Mouse (Mus musculus) T-helper 1 cell (primary cell): Measurements from ENCODE around the gene Wdr63.

ENCODE experiments used
- in situ Hi-C: fragments of 300-600 bp; cut with MboI, MseI; formaldehyde crosslinking; loops from one replicate; pipeline ENCODE4 v1.15.1; 2025; ENCODE audit warnings: high pct_unique_total_duplicates

Gene Wdr63

DNA sequence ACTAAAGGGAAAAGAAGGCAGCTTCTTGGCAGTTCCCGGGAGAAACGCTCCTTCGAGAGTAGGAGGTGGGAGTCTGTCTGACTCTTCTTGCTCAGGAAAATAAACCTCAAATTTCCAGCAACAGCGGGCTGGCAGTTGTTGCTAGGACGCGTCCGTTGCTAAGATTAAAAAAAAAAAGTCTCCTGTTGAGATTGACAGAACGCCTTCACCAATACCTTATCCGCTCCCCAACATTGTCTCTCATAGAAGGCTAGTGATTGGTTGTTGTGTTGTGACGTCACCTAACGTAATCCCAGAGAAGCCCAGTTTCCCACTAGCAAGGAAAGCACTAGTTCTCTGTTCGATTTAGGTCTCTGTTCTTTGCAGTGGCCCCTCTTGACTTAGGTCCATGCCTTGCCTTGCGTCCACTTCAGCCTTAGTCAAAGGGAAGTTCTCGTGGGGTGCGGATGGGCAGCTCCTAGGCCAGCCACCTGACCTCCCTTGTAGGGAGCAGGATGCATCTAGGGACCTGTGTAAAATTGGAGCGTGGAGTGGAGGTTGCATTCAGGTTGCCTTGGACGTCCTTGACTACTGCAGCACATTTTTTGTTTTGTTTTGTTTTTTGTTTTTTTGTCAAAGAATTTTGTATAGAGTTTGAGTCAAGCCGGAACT lies at the start of gene Wdr63:
TSS of gene Wdr63 (minus strand) at position 210 of the 651 bp plus-strand sequence.
- in situ Hi-C loops = no loop called here

DNA sequence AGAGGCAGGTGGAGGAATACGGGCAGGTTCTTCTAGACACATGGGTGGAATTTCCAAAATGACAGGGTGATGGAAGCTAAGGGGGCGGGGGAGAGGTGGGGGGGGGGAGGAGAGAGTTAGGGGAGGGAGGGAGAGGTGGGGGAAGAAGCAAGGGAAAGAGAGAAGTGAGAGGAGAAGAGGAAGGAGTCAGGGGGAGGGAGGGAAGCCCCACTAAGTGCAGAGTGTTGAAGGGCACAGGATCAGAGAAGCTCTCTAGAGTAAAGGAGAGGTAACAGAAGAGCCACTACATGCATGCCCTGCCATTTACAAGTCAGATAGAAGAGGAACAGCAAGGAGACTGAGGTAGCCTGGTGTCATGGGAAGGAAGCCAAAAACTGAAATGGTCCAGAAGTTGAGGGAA lies 48.9 kb upstream of the Wdr63 start:
- in situ Hi-C loops = loop anchor here (25.0 kb wide), 1 partner anchor 1745 kb away; no protein-coding TSS in a partner anchor

DNA sequence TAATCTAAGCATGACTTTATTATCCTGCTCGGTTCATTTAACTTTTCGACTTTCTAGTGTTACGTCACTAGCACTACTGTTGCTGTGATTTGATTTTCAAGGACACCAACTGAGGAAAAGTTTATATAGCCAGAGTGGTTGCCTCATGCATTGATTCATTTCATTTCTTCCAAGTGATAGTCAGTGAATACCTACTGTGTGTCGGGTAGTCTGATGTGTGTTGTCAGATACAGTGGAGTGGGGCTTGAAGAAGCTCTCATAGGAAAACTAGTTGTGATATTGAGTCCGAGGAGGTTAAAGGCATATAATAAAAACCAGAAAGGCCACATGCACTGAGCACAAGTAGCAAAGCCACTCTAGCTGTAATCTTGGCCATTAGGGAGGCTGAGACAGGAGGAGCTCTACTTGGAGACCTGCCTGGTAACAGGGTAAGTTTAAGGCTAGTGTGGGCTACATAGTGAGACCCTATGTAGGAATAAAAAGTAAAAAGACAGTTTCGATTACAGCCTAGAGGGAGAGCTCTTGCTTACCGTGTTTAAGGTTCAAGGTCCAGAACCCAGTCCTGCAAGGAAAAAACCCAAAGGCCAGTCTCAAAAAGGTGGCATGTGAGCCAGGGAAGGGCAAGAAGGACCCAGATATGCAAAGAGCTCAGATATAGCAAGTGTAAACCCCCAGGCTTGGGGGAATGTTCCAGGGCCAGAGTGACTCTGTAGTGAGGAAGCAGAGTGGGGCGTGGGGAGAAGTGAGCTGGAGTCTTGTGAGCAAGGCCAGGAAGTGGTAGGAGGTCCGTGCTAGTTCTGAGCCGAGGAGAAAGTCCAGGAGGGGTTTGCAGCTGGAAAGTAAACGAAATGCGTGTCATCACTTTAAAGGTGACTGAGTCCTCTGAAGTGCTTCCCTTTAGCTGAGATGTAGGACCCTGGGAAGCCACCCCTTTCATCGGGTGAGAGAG lies 48.0 kb upstream of the Wdr63 start:
- in situ Hi-C loops = loop anchor here (25.0 kb wide), 1 partner anchor 1744 kb away; no protein-coding TSS in a partner anchor

DNA sequence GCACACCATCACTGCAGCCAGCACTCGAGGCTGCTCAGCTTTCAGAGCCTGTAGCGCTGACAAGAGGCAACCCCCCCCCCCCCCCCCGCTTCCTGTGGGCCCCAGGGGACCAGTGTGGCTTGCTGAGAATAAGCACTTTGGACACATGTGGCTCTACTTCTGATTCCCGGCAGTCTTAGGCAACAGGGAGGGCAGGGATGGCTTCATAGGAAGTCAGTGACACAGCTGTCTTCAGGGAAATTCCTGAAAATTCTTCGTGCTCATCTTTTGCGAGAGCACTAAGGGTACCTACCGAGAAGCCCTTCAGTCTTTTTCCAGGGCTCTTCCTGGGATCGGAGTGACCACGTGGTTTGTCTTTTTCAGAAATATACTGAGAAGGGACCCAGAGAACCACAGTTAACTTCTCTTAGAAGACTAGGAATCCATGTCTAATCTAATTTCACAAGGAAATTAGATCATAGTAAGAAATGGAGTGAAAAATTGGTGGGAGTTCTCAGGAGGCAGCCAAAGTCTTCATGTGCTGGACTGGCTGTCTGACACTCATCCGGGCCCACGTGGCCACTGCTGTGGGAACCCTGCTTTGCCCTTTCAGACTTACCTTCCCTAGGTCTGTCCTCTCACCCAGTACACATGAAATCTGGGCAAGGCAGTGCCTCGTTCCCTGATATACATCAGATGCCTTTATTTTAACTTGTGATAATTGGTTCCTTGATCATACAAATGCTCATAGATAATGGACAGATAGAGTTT lies 46.1 kb upstream of the Wdr63 start:
- in situ Hi-C loops = loop anchor here (25.0 kb wide), 1 partner anchor 1742 kb away; no protein-coding TSS in a partner anchor

DNA sequence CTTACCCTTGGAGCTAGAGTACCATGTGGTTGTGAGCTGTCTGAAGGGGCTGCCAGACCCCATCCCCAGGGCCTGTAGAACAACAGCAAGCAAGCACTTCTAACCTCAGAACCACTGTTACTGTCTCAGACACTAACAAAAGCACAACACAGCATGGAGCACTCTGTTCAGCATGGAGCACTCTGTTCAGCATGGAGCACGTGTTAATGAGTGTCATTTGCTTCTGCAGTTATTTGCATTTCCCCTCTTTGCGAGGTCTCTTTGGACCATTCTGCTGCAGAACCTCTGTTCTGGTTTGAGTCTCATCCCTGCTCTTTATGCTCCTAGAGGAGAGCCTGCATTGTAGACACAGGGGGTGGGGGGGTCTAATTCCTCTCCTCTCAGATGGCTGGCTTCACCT lies 45.0 kb upstream of the Wdr63 start:
- in situ Hi-C loops = loop anchor here (25.0 kb wide), 1 partner anchor 1741 kb away; no protein-coding TSS in a partner anchor

DNA sequence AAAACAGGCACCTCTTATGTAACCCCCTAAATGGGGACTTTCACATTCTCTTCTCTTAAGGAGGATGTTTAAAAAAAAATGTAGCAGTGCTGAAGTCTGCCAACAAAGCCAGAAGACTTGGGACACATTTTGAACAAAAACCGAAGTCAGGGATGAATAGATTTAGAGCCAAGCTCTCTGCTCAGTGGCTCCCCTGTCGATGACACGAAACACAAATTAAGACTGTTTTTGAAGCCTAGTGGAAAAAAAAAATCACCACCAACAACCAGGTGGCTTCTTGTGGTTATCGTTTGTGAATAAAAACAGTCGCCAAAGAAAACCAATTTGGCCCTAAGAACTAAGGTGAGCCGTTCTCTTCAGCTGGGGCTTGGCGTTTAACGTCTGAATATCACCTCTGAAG lies 44.4 kb upstream of the Wdr63 start:
- in situ Hi-C loops = loop anchor here (25.0 kb wide), 1 partner anchor 1740 kb away; no protein-coding TSS in a partner anchor

DNA sequence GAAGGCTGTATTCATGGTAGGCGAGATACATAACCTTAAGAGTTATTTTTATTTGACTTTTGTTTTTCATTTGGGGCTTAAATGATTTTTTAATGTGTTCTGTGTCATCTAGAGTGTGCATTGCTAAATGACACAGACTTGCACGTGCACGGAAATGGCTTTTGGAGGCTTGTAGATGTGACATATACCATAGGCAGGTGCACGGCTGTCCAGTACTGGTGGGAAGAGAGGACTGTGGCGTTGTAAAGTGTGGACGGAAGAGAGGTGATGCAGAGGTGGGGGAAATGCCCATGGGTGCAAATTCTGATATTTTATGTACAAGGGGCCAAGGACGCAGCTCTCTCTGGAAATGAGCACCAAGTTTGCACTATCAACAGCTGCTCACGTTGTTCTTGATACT lies 43.8 kb upstream of the Wdr63 start:
- in situ Hi-C loops = loop anchor here (25.0 kb wide), 1 partner anchor 1739 kb away; no protein-coding TSS in a partner anchor

DNA sequence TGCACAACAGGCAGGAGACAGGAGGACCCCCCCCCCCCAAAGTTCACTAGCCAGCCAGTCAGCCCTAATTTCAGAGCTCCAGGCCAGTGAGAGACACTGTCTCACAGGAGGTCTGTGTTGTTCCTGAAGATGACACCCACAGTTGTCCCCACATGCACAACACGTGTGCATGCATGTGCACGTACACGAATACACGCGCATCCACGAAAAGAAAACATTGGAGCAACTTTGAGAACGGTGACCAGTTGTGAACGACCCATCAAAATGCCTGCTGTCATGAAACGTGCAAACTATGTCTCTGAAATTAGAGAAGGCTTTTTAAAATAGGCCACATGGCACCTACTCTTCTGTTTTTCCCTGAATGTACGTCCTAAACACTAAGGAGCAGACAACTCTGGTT lies 43.4 kb upstream of the Wdr63 start:
- in situ Hi-C loops = loop anchor here (25.0 kb wide), 1 partner anchor 1739 kb away; no protein-coding TSS in a partner anchor

DNA sequence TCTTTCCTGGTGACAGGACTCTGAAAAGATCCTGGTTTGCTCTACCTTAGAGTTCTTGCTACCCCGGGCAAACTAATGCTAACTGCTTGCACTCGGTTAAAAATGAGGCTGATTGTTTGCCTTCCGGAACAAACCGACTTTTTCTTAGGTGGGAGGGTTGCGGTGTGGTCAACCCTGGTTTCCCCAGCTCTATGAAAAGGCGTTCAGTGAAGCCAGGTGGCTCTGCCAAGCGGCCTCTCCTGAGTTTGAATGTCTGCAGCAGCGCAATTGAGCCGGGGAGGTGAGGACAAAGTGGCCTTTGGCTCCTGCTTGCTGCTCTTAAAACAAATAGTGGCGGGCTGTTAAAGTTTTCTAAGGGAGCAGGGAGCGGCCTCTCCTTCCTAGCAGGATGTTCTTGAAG lies 42.6 kb upstream of the Wdr63 start:
- in situ Hi-C loops = loop anchor here (25.0 kb wide), 1 partner anchor 1738 kb away; no protein-coding TSS in a partner anchor

DNA sequence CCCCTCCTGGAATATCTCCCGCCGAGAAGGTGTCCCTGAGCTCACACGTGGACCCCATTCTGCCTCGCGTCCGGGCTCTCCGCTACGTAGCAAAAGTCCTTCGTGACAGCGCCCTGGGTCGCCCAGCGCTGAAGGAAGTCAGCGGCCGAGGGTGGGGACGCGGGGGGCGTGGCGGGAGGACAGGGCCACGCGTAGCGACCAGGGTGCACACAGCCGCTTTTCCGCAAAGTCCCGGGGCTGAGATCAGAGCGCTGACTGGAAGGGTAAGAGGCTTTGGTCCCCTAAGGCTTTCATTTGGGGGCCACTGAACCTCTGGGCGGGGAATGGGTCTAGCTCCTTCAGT lies 42.1 kb upstream of the Wdr63 start:
- in situ Hi-C loops = loop anchor here (25.0 kb wide), 1 partner anchor 1738 kb away; no protein-coding TSS in a partner anchor

DNA sequence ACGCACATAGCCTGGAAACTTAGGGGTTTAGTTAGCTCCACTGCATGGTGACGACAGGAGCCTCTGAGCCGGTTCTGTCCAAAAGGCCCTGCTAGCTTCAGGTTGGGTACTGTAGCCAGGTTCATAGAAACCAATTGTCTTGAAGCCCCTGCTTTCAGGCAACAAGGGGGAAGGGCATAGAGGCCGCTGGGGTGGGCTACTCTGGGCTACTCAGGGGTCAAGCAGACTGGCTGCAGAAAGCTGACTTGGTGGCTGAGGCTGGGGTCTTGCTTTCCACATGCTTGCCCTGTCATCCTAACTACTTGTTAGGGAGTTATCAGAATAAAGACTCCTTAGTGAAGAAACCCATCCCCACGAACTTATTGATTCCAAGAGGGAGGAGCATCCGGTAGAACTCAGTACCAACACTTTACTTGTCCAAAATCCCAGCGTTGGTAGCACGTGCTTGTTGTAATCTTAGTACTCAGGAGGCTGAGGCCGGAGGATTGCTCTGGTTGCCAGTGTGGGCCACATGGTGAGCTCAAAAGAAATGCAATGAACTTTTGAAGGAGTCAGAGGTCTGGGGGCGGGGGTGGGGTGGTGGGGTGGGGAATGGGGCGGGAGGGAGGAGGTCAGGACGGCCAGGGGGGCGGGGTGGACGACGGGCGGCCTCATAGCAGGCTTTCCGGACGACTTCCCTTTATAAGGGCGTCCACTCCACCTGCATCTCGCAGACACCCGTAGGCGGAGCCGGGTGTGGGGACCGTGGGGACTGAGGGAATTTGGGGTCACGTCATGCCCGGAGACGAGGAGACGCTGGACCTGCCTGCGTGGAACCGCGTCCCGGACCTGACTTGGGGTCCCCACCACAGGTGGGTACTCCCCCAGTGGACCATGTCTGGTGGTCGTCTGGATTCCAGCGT lies 41.5 kb upstream of the Wdr63 start, which contains the start of gene Mcoln2:
TSS of gene Mcoln2 (plus strand) at position 678 of the 902 bp plus-strand sequence.
- in situ Hi-C loops = loop anchor here (10.0 to 25.0 kb wide), 2 partner anchors 1737 to 1945 kb away; partner anchors contain the start of gene Lmo4

DNA sequence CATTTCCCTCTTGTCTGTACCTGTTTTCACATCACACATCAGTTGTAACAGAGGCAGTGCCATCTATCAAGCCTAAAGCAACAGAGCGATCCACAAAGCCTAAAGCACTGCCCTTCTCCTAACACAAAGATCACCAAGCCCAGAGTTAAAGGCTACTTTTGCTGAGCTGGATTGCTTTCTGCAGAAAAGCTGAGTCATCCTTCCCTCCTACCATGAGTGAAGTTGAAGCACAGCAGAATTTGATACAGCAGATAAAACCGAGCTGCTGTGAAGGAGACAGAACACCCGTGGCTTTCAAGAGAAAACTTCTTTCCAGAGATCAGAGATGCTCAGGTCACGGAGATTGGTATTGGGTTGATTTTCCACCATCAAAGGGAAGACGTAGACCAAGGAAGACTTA lies 38.2 kb upstream of the Wdr63 start:
- in situ Hi-C loops = loop anchor here (10.0 kb wide), 1 partner anchor 1941 kb away; the partner anchor contains the start of gene Lmo4

DNA sequence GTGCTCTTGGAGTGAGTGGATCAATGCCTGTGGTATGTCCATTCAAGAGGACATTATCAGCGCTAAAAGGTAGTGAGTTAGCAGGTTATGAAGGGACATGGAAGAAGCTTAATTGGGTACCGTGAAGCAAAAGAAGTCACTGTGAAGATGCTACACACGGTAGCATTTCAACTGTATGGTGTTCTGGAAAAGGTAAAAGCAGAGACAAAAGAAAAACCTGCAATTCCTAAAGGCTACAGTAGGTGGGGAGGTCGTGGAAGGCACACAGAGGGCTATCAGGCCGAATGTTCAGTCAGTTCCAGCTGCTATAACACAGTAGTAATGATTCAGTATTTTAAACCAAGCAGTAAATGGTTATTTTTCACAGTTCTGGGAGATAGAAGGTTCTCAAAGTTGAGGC lies 37.6 kb upstream of the Wdr63 start:
- in situ Hi-C loops = loop anchor here (10.0 kb wide), 1 partner anchor 1941 kb away; the partner anchor contains the start of gene Lmo4

DNA sequence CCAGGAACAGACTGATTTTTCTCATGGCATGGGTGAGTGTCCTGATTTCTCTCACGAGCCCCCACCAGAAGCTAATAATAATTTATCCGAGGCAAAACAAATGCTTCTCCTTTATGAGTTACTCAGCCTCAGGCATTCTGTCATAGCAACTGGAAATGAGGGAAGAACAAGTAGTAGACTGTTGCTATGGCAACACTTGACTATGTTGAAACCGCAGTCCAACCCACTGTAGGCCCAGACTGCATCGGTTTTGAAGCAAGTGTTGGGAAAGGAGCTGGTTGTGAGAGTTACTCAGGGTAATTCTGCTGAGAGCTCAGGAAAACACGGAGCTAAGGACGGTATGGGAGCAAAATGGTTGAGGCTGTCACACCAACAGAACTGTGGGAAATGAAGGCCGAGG lies 34.6 kb upstream of the Wdr63 start:
- in situ Hi-C loops = loop anchor here (10.0 kb wide), 1 partner anchor 1938 kb away; the partner anchor contains the start of gene Lmo4

DNA sequence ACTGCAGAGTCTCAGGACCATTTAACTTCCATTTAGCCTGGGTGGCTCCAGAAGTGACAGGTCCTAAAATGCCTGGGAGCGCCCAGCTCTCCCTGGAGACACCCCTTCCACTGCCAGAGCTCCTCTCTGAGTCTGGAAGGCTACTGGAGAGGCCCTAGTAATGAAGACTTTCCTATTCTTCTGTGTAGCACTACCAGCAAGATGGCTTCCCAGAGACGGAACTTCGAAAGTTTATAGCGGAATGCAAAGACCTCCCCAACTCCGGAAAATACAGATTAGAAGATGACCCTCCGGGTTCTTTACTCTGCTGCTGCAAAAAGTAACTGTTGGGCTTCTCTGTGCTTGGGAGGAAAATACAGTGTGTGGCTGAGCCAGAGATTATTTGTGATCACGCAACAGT lies 32.3 kb upstream of the Wdr63 start:
- in situ Hi-C loops = loop anchor here (10.0 kb wide), 1 partner anchor 1935 kb away; the partner anchor contains the start of gene Lmo4

DNA sequence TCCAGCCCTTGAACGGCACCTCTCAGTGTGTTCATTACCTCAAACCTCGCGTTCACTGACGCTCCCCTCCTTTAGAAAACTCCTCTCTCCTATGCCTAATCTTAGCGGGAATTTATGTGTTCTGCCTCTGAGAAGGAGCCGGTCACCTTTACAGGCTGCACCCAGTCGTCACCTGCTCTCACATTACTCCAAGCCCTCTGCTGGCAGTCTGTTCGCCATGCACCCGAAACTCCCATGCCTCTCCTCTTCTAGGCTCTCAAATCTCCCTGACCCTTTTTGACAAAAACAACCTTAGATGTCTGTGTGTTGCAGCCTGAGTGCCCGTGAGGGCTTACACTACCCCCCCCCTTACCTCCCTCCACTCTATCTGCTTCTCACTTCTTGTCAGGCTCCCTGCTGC lies 28.5 kb upstream of the Wdr63 start:
- in situ Hi-C loops = no loop called here

DNA sequence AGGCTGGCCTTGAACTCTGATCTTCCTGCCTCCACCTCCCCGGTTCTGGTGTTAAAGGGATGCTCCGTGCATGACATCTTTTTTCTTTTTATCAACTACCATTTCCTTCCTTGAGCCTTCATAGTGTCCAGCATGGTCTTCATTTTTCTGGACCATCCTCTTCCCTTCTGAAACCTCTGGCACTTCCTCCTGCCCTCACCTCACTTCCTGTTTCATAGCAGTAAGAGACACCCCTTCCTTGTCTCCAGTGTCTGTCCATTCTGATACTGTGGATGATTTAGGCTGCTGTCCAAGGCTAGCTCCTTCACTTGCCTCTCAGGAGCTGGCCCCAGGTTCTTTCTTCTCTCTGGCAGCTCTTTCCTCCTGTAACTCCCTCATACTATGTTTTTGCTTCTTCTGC lies 27.5 kb upstream of the Wdr63 start:
- in situ Hi-C loops = no loop called here

DNA sequence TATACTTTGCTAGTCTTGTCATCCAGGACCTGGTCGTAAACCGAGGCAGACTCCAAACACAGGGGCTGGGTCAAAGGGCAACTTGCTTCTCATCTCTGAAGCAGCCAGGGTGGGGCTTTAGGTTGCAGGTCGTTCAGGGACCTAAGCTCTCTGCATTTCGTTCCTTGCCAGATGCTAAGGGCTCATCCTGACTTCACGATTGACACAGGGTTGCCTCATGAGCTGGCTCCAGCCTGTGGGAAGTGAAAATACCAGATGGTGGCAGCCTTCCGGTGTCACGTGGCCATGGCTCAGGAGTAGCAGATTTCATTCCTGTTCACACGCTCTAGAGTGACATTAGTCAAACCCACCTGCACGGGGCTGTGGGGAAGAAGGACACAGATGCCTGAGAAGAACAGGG lies 26.9 kb upstream of the Wdr63 start:
- in situ Hi-C loops = no loop called here

DNA sequence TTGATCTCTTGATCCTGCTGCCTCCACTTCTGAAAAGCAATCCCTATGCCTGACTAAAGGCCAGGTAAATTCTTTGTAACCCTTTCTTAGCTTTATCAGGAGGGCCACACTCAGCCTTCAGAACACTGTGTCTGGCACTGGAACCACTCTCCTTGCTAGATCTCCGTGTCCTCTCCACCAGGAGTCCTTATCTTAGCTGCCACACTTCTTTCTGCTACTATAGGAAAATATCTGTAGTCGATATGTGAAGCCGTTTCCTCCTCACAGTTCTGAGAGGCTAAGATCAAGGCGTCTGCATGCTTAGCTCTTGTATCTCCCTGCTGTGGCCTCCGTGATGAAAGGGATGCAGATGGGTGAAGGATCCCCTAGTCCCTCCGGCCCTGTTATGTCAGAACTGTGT lies 19.3 kb upstream of the Wdr63 start:
- in situ Hi-C loops = no loop called here

DNA sequence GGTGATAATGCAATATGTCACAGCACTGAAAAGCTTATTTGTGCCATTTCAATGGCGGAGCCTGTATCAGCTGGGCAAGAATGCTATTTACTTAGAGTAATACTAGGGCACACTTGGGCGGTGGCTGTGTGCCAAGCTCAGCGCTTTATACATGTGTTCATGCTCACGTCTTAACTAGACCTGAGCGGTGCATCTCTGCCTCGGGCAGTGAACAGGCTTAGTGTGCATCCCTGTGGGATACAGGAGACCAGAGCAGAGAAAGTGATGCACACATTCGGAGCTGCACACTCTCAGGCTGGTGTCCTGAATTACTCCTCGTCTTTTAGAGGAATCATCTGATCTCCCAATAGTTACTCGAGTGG lies 15.5 kb upstream of the Wdr63 start:
- in situ Hi-C loops = no loop called here
